Comparison of ENCODE assay signal across 9 mouse cellular contexts in genomic region chr4:137358291-137359002, GRCm38 (mm10). TPM values are rescaled to one million over a fixed set of nuclear protein-coding genes. Genes with fewer than 3 reads are reported as not detected.
A peak's percentile ranks its signal among the peaks of the same experiment; 100 is the strongest.
DNase-seq lines count a peak whose midpoint lies in the region; ATAC-seq and TF ChIP-seq lines count a peak whose summit lies in the region.
"Had no signal": no experiment of that assay in that cellular context is flagged by ENCODE, and none has a peak within 500 bp of the region (broad histone marks: within the 10 kb centered on the region; RNA-seq: fewer than 3 reads in every experiment).

No protein-coding gene starts in this region.

- no peaks in the 10 kb centered on the region for H3K36me3 ChIP-seq in liver, embryonic 12.5 days
- H3K36me3 ChIP-seq in stomach, embryonic 16.5 days (ENCODE audit: control insufficient read depth, insufficient read depth, low read length) = no peaks in the 10 kb centered on the region

- TF ChIP-seq POLR2A in bone marrow macrophage, adult 2 months (IDR thresholded peaks at IDR 0.05; ENCODE audit: borderline replicate concordance, low read depth, low read length) = no peak

- ATAC-seq in liver, embryonic 12.5 days = no peak
- ATAC-seq in stomach, embryonic 16.5 days (ENCODE audit: insufficient read depth, low FRiP score) = no peak
- ATAC-seq in cerebellum, adult (ENCODE audit: insufficient number of reproducible peaks, low FRiP score, low TSS enrichment) = no peak

- H3K9ac ChIP-seq in liver, embryonic 12.5 days = peak overlapping the region; percentile 50; the same call in 1 of the 2 replicates
- no peak overlapping the region for H3K9ac ChIP-seq in stomach, embryonic 16.5 days (ENCODE audit: low read length)

- peak; percentile 29 for DNase-seq in lung, postnatal 25 days (ENCODE audit: low spot score)
- DNase-seq in lung, adult 18-20 months = no peak
- DNase-seq in embryo, embryonic 10.5 days (ENCODE audit: low spot score) = no peak
- no peak for DNase-seq in urinary bladder, postnatal 36 days (ENCODE audit: low spot score in 2 of 2)

- peak overlapping the region; percentile 16; the same call in 1 of the 2 replicates for H3K4me3 ChIP-seq in bone marrow macrophage, adult 2 months (ENCODE audit: insufficient read depth, low read length)
- H3K4me3 ChIP-seq in liver, embryonic 12.5 days = peak overlapping the region; percentile 100
- H3K4me3 ChIP-seq in stomach, embryonic 16.5 days (replicated peaks; ENCODE audit: low read length) = no peak overlapping the region; the same call in 1 of the 2 replicates

- TF ChIP-seq CTCF in bone marrow macrophage, adult 2 months (IDR thresholded peaks at IDR 0.05; ENCODE audit: low read depth, low read length) = no peak

- peaks cover 4% of the 10 kb centered on the region for H3K27me3 ChIP-seq in liver, embryonic 12.5 days (replicated peaks)
- H3K27me3 ChIP-seq in stomach, embryonic 16.5 days (ENCODE audit: control insufficient read depth, insufficient read depth, low read length) = no peaks in the 10 kb centered on the region

- H3K4me1 ChIP-seq in bone marrow macrophage, adult 2 months (ENCODE audit: control insufficient read depth, insufficient read depth, low read length) = peaks cover 14% of the 10 kb centered on the region
- H3K4me1 ChIP-seq in liver, embryonic 12.5 days = peaks cover 41% of the 10 kb centered on the region
- H3K4me1 ChIP-seq in stomach, embryonic 16.5 days (ENCODE audit: control insufficient read depth, insufficient read depth, low read length) = peaks cover 23% of the 10 kb centered on the region

- peak overlapping the region; percentile 82 for H3K4me2 ChIP-seq in liver, embryonic 12.5 days
- H3K4me2 ChIP-seq in stomach, embryonic 16.5 days (ENCODE audit: low read depth, low read length) = peak overlapping the region; percentile 10

- peak overlapping the region; percentile 82 for H3K27ac ChIP-seq in bone marrow macrophage, adult 2 months (ENCODE audit: insufficient read depth, low read depth, low read length)
- peak overlapping the region; percentile 37 for H3K27ac ChIP-seq in liver, embryonic 12.5 days
- H3K27ac ChIP-seq in stomach, embryonic 16.5 days (ENCODE audit: low read length) = 0 out of 2 replicates have a peak overlapping the region, but pooled peaks have one; percentile 16

- 20% methylated on average over 14 of the region's 14 CpGs for WGBS in liver, embryonic 12.5 days (ENCODE audit: insufficient replicate concordance)
- whole genome bisulfite sequencing in stomach, embryonic 16.5 days = 47% methylated on average over 14 of the region's 14 CpGs

- no peaks in the 10 kb centered on the region for H3K9me3 ChIP-seq in liver, embryonic 12.5 days (replicated peaks)
- no peaks in the 10 kb centered on the region for H3K9me3 ChIP-seq in stomach, embryonic 16.5 days (replicated peaks; ENCODE audit: control insufficient read depth, low read length)

RNA-seq across cellular contexts. Expression of gene Cdc42, which starts 0.9 kb away (rescaled TPM):
- 937 and 962 TPM in 2 replicates for polyA plus RNA-seq in bone marrow macrophage, adult 2 months (2012; ENCODE audit: insufficient read depth, insufficient read length, missing spikeins)
- 316 and 324 TPM in 2 replicates for polyA plus RNA-seq in liver, embryonic 12.5 days (2016; fragmentation: Nextera tagmentation; extraction: Ambion mirVana)
- polyA plus RNA-seq in stomach, embryonic 16.5 days (2015; fragmentation: Nextera tagmentation; extraction: Ambion mirVana) = 710 and 730 TPM in 2 replicates

RNA-seq across cellular contexts. Expression of gene Cela3a, which starts 51.1 kb away (rescaled TPM):
- polyA plus RNA-seq in bone marrow macrophage, adult 2 months (2012; ENCODE audit: insufficient read depth, insufficient read length, missing spikeins) = not detected in 2 replicates
- not detected in 2 replicates for polyA plus RNA-seq in liver, embryonic 12.5 days (2016; fragmentation: Nextera tagmentation; extraction: Ambion mirVana)
- 0.54 and 0.83 TPM in 2 replicates for polyA plus RNA-seq in stomach, embryonic 16.5 days (2015; fragmentation: Nextera tagmentation; extraction: Ambion mirVana)
- polyA plus RNA-seq: intestine, embryonic 14.5 days had no signal

Comparison
In these comparisons a context has a peak if more than half of its experiments do, and no peak if none do; other contexts are left out.
1. H3K27ac ChIP-seq: peak in every context shown above with its lines; median percentile 82 in bone marrow macrophage, adult 2 months; 37 in liver, embryonic 12.5 days; 16 in stomach, embryonic 16.5 days.